Mouse (Mus musculus): Measurements from ENCODE around the gene Tmem52b.
"Not testable (repeated sequence)": the region's sequence is repeated elsewhere in the genome, so short reads cannot be mapped to it uniquely, and the experiment has no call there.

Tmem52b gene

DNA sequence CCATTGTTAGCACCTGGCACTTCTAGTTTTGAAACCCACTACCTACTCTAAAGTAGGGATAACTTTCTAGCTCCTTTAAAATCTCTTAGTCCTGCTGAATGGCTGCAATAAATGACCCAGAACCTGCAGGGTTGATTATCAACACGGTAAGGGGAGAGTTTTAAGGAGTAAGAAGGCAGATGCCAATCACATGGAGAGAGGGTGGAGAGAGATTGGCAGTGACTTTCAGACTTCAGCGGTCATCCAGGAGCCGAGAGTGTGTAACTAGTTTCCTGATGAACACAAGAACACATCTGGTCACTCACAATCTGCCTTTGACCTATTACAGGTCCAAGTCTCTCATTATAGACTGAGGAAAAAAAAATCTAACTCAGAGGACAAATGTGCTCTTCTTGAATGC, at the start of gene Tmem52b:
Tmem52b (plus strand) TSS at position 189 of the 400 bp plus-strand sequence.
- DNase-seq: peak; percentile 39 to 72

DNA sequence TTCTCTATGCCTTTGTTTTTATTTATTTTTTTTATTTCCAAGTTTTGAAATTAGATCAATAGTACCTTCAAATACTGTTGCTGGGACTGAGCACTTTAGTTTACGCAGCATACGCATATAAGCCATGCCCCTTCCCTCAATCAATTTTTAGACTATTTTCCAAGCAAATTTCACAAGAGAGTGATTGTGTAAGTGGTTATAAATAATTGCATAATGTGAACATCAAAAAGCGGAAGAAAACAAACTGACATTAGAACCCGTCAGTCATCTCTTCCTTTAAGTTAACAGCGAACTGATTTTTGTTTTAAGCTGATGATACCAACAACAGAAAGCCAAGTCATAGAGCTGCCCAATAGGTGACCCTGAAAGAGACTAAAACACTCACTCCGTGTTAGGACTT, 41.0 kb upstream of the Tmem52b start:
- no peak for DNase-seq

DNA sequence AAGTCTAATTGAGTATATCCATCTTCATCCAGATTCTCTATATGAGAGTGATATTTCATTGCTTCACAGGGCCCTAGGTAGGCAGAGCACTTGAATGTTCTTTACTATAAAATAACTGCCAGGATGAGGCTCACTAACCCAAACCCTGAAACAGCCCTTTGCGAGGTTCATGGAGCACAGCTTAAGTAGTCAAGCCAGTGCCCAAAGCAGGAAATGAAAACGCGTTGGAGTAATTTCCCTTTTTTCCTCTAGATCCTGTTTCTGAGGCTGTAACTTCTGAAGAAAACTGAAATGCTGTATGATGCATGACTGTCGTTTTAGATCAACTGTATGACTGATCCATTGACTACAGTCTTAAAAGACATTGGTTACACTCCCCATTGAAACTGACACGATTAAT, 39.7 kb upstream of the Tmem52b start:
- no peak for DNase-seq

DNA sequence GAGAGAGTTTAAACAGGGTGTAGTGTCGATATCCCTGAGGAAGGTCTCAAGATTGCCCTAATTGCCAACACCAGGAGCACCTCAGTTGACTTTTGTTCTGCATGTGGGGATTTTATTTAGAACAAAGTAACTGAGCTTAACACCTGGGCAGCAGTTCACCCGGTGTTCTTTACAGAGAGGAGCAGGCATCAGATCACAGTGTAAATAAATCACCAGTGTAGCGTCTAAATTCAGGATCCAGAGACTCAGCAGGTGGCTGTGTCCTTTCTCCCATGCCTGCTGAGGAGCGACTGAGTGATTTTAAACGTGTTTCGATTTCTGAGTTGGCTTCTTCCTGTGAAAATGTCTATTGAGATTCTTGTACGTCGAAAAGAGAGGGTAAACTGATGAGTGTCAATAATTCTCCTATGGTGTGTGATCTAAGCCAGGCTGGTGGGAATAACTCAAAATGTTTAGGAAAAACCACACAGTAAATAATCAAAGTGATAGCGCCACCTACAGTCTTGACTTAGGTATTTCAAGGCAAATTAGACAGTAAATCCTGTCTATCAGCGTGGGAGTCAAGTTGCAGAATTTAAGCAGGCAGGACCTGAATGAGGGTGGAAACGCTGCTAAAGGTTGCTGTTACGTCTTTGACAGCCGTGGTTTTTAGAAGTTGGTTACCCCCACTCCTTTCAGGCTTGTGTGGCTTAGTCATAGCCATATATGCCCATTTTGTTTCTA, 35.8 kb upstream of the Tmem52b start:
- DNase-seq: peak; percentile 19 to 39

DNA sequence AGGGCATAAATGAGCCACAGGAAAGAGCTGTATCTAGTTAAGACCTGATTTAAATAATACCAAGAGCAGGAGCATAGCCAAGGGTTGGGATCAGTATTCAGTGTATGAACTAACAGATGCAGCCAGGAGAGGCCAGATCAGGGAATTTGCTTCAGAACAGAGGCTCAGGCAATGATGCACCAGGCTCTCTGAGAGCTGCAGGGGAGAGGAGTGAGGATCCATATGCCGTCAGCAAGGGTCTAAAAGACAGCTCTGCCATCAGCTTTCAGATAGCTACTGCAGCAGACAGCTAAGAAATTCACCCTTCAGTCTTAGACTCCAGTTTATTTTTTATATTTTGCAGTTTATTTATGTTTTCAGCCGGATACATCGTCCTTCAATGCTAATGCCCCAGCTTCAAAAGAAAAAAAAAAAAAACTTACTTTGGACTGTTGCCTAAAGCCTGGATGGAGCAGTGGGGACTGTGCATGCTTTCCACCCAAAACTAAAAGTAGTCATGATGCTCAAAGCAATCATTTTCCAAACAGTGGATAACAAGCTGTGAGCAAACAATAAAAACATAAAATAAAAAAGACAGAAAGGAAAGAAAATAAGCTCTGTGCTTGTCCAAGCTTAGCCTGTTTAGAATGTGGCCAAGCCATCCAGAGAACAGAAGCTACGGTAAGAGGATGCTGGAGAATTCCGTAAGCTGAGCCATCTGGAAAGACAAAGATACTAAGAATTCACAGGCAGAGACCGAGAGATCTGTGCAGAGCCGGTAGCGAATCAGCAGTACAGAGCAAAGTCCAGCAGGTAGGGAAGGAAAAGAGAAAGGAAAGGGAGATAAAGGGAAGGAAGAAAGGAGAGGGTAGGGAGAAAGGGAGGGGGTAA, 32.0 kb upstream of the Tmem52b start:
- DNase-seq: no peak

DNA sequence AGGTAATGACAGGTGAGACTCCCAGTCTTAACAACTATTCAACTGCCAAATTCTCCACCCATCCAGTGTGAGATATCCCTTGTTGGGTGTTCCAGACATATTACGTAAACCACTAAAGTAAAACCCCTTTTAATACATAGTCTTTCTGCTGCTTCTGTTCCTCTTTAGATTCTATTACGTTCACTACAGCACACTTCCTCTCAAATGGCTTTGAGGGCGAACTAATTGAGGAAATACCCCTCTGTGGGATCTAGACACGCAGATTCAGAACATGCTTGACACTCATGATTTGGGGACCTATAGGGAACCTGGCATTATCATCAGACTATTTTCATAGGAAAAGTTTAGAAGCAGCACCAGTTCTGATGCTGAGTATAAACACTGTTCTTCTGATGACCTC, 17.4 kb upstream of the Tmem52b start:
- DNase-seq: no peak

DNA sequence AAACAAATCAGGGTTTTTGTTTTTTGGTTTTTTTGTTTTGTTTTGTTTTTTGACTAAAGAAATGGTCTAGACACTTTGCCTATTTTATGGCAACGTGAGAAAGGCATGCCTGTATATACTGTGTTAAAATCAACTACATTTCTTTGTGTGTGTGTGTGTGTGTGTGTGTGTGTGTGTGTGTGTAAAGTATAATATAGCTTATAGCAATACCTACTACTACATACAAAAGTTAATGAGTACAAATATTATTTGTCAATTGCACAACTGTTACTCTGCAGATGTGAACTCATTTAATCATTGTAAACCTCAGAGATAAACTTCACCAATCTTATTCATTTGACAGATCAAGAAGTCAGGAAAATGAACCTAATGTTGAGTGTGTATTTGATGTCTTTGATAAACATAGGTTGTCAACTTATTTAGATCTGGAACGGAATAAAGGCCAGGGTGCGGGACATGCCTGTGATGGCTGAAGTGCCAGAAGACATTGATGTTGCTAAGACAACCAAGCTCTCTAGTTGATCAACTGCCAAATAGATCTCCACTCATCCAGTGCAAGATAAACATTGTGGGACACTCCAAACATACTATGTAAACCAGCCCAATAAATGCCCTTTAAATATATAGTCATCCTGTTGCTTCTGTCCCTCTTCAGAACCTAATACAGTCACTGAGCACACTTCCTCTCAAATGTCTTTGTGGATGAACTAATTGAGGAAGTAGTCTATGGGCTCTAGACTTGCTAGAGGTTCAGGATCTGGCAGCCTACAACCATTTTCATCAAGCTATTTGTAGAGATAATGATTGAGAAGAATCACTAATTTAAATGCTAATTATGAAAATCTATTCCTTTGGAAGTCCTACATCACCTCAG, 14.8 kb upstream of the Tmem52b start:
- DNase-seq: no peak

DNA sequence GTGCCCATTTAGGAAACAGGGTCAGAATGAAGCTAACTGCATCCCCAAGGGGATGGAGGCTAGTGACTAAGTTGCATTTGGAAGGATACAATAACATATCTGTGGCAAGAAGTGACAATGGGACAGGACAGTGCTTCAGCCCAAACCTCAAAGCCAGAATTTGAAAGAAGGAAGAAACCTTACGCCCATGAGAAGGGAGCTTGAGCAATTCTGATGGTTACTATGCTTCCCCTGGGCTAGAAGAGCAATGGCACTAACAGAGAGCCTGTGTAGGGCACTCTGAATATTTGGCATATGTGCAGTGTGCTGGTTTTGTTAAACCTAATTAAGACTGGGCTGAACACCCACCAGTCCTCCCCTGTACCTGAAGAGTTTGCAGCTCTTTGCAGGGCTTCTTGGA, 12.8 kb upstream of the Tmem52b start:
- DNase-seq: not testable (repeated sequence)

DNA sequence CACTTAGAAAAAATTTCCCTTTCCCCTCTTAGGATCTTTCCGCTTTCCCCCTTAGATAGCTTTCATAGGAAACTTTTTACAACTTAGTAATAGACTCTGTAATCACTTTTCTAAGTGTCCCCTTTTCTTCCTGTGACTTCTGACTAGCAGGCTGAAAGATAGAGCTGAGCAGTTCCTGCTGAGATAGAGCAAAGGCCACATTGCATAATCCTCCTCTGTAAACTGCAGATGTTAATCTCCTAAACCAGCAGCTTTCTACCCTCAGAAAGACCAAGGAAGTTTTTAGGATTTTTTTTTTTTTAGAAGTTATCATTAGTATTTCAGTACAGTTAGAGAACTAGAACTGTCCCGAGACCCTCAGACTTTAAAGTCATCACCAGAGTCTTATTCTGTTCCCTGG, 8.9 kb upstream of the Tmem52b start:
- no peak for DNase-seq

DNA sequence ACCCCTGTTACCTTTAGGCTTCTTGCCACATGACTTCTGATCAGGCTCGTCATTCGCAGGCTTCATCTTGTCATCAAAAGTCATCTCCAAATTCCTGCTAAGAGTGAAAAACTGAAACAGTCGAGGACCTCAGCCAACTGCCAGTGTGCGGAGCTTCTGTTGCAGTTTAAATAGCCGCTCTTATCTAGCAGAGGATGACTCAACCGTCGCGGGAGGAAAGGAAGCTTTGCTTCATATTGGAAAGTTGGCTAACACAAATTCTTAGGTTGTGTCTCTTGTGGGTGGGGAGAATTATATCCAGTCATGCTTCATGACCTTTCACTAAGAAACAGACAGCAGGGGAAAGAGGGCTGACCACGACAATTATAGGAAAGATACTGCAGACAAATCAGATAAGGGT, 5.3 kb upstream of the Tmem52b start, which contains the start of gene Olr1:
Olr1 (minus strand) TSS at position 142 of the 400 bp plus-strand sequence.
- no peak for DNase-seq

DNA sequence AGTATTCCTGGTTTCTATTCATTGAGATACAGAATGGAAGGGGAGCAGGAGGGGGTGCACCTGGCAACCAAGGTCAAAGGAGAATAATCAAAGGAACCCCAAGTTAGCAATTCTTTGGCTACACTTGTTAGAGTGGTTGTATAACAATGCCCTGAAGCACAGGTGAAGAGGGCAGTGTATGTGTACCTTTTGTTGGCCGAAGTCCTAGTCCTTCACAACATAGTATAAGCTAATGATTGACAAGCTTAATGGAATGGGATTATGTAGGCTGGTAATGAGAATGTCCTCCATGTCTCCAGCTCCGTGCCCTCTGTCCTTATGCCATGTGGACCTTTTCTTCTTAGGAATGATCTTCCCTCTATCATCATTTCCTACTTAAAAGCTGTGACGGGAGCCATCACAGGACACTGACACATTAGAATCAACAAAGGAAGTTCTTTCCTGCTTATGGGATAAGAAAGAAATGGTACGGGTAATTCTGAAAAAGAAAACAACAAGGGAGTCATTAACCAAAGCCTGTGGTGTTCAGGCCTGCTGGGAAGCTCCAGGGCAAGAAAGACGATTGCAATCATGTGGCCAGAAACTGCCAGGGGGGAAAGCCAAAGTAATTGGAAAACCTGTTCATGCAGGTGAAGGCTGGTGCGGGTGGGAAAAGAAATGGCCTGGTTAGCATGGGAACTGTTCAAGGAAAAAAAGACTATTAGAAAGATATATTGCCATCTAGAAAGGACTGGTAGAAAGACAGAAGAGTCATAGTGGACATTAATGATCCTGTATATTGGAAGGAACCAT, 2.0 kb upstream of the Tmem52b start:
- DNase-seq: peak; percentile 50 to 80

DNA sequence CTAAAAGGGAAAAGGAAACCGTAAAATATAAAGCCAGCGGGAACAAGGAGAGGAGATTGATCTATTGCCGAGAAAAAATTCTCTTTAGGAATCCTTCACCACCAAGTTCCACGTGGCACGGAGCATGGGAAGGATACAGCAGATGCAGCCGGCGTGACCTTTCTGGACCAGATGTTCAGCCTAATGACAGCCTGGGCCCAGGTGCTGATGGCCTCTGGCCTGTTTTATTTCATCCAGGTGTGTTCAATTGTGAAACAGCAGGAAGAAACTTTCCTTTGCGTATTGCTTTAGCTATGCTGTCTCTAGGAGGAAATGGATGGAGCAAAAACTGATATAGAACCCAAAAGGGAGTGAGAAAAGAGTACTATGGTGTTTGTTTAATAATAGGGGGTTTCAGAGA, 513 bp downstream of the Tmem52b start:
- no peak for DNase-seq

DNA sequence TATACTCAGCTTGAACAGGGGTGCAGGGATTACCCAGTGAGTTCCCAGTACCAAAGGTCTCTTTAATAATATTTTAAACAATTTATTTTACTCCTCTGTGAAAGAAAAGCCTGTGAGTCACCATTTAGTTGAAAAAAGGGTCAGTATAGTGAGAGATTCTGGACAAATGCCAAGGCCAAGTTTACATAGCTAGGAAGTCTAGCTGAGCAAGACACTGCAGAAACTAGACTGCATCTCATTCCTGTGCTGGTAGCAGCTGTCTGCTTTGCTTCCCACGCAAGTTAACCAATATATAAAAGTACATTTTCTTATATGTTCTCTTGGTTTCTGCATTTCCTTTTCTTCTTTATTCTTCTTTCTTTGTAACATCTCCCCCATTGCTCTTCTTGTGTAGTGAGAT, 1.1 kb downstream of the Tmem52b start:
- no peak for DNase-seq

DNA sequence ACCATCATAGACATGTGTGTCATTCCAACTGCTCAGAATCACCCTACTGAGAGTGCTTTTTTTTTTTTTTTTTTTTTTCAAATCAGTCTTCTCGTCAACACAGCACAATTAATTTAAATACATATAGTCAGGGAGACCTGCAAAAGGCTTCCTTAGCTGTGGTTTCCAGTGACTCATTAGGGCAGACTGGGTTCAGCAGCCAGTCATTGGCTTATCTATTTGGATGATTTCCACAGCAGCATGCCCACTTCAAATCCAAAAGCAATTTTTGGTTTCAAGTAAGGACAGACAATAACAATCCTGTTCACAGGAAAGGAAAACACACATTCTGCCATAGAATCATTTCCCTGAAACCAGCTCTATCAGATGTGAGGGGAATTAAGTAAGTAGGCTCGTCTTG, 2.0 kb downstream of the Tmem52b start:
- no peak for DNase-seq

DNA sequence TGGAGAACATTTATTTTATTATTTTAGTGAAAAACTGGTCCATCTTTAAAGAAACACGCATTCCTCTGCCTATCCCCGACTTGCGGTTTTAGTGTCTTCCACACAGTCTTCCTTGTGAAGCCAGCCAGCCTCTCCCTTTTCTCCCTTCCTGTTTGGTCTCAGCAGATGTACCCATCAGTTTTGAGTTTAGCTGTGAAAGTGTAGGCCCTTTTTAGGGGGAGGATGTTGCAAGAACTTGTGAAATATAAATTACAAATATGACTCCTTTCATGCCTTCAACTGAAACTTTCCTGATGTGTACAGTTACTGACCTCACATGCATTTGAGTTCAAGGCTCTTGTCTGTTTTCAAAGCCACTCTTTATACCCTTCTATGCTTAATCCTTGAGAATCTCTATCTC, 2.7 kb downstream of the Tmem52b start:
- DNase-seq: no peak

DNA sequence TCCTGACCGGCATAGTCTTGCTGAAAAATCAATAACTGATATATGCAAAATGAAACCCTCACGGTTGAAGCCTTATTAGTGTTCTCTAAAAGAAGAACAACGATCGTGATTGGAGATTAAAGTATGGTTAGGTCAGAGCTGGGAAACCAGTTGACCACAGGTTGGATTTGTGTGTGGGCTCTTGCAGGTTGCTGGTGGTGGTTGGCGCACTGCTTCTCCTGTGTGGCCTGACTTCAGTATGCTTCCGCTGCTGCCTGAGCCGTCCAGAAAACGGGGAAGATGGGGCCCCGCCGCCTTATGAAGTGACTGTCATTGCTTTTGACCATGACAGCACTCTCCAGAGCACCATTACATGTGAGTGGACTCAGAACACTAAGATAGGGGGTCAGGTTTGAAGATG, 4.0 kb downstream of the Tmem52b start:
- DNase-seq: no peak

DNA sequence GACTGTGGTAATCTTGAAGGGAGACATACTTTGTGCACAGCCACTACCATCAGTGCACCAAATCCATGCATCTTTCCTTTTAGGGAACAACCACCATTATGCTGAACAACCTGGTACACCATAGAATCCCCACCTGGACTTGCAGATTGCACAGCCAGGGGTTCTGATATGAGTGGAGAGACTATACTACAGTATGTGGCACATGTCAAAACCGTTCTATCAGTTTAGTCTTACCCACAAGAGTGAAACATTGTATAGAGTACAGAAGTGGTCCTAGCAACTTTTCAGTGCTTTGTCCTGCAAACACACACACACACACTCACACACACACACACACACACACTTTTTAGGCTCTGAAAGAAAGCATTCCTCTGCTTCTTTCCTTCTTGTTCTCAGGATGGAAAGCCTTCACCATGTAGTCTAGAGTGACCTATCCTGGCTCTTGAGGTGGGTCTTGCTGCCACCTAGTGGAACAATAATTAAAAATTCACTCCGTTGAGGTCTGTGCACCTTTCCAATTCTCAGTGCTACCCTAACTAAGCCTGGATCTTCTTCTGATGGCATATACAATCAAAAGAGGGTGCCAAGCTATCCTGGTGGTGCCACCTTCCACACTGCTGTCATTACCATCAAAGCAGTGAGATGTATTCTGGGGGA, 5.5 kb downstream of the Tmem52b start:
- peak; percentile 55 to 65 for DNase-seq

DNA sequence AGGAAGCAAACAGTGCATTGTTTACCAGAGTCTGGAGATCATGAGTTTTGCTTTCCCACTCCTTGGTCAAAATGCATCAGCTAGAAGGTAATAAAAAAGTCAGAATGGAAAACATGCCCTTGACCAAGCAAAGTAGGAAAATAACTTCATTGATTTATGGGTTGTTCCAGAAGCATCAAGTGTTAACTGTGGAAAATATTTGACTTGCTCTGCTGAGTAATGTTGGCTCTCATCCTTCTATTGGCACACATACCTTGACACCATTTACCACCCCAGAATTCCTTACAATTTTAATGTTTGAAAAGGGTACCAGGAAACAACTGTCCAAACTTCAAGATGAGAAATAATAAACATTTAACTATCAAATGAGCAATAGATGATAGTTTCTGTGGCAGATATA, 13.7 kb downstream of the Tmem52b start:
- DNase-seq: peak in 1 of 2 experiments; percentile 56

DNA sequence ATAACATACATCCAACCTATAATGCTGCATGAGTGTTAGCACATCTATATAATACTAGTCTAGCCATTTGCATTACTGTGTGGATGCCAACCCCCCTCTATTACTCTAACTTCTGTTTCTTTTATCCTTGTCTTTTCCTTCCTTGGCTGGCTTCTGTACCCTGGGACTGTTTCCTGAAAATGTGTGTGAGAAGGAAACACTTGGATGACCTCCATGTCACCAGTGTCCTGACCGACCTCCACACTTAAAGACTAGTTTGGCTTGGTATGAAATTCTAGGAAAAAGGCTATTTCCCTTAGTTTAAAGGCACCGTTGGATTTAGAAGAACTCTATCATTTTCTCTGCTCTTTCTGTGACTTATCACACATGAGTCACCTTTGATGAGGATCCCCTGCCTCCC, 15.1 kb downstream of the Tmem52b start:
- no peak for DNase-seq

DNA sequence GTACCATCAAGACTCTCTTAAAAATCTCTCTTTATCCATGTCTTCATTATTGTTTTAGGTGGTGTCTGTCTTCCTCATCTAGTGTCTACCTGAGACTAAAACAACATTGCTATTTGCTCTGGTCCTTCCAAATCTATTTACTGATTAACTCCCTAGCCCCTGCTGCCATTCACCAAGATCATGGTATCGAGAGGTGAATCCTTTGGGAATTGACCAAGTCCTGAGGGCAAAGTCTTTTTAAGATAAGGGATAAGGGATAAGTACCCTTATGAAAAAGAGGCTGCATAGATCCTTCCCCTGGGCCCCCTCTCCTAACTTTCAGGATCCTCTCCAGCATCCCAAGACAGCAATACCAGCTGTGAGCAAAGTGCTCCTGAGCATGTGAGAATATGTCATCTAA, 17.2 kb downstream of the Tmem52b start:
- no peak for DNase-seq

DNA sequence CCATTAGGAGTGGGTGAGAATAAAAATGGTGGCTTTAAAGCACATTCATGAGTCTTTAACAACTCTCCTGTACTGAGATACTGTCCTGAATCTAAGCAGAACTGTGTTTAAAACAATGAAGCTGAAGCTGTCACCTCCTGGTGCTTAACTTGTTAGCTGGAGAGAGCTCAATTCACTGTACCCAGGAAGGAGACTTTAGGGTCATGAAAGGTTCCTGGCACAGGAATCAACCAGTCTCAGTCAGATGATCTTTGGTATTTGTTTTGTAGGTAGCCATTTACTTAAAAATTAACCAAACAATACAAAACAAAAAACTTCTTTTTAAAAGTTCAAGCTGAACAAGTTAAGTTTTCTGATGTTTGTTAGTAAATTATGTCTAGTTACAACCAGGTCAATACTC, 17.9 kb downstream of the Tmem52b start:
- peak; percentile 64 to 88 for DNase-seq

DNA sequence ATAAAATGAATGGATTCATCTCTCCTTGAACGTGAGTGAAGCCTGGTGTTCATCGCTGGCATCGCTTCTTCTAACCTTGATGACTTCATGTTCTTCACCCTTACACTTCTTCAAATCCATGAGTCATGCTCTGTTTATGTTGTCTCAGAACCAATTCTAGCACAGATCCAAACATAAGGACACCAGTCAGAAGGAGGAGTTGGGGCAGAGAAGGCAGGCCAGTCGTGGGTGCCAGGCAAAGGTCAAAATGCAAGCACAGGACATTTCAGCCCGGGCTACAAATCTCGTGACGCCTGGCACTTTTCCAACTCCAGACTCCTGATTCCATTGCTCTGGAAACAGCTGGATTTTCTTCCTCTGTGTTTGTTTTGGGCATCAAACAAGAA, 20.2 kb downstream of the Tmem52b start:
- DNase-seq: peak; percentile 97

Data from kidney, adult 8-10 months (tissue).